Mouse (Mus musculus) spleen, adult 2 months (tissue): ENCODE data around the gene Wdr74. TPM values are rescaled to one million over a fixed set of nuclear protein-coding genes. Genes with fewer than 3 reads are reported as not detected.

Experiments used
- DNase-seq, 2 experiments: peaks; one replicate each; pipeline versions ENCODE4 v3.0.0 to v3.0.0-alpha.2; 2012 to 2021; ENCODE audit warnings: low spot score in 2 of 2, low read depth in 1 of 2
- H3K27ac ChIP-seq: fragments of 200-500 bp; 2 replicates; pipeline ENCODE4 v1.5.1; 2012; ENCODE audit warnings: low read length, inconsistent platforms; ENCODE audit not compliant: insufficient read depth
- H3K27me3 ChIP-seq: fragments of 200-500 bp; 2 replicates; pipeline ENCODE4 v1.6.1; 2012; ENCODE audit warnings: mild to moderate bottlenecking, moderate library complexity, low read length, inconsistent platforms; ENCODE audit not compliant: control insufficient read depth, insufficient read depth
- H3K36me3 ChIP-seq: fragments of 200-500 bp; 2 replicates; pipeline ENCODE4 v1.6.1; 2012; ENCODE audit warnings: mild to moderate bottlenecking, low read length, inconsistent platforms; ENCODE audit not compliant: control insufficient read depth, insufficient read depth
- H3K4me1 ChIP-seq: fragments of 200-500 bp; 2 replicates; pipeline ENCODE4 v1.6.1; 2011; ENCODE audit warnings: inconsistent platforms; ENCODE audit not compliant: control insufficient read depth, insufficient read depth, insufficient read length
- H3K4me3 ChIP-seq: fragments of 200-500 bp; 2 replicates; pipeline ENCODE4 v1.5.1; 2011; ENCODE audit warnings: mild to moderate bottlenecking, inconsistent platforms; ENCODE audit not compliant: insufficient read depth, insufficient read length; ENCODE audit errors: extremely low read depth
- CTCF ChIP-seq: fragments of 200-500 bp; IDR thresholded peaks from 2 replicates; pipeline ENCODE4 v1.5.1; 2011; ENCODE audit warnings: mild to moderate bottlenecking, inconsistent platforms; ENCODE audit not compliant: insufficient read depth, insufficient read length, insufficient replicate concordance; ENCODE audit errors: extremely low read depth
- POLR2A ChIP-seq: fragments of 200-500 bp; IDR thresholded peaks from 2 replicates; pipeline ENCODE4 v1.6.1; 2011; ENCODE audit warnings: low read depth, low read length, inconsistent platforms
- WGBS: fragments of 180-500 bp; shearing (Covaris S2); methylation state at CpG from one replicate; pipeline ENCODE4 v1.1.7; 2018; 5-methylcytosine and 5-hydroxymethylcytosine counted together
- polyA plus RNA-seq: library from polyadenylated mRNA; depleted of rRNA; stranded (reverse); fragments of >200 nt; gene quantifications from 2 replicates; pipeline ENCODE4 v1.2.3, GENCODE M21; 2012

Wdr74 gene
- polyA plus RNA-seq, 1 experiment = 30.2 TPM

DNA sequence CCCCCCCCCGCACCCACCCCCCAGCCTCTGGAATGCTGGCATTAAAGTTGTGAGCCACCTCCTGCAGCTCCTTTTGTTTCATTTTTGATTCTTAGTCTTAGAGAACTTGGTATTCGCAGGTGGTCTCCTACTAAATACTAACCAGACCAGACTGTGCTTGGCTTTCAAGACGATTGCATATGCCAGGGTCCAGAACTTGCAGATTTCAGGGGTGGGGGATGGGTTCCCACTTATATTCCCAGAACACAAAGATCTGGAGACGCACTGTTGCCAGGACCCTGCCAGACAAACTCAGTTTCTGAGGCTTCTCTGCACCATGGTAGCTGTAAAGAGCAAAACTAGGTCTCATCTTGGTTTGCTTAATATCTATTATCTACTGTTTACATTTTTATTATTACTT lies 32.1 kb upstream of the Wdr74 start:
- 80% methylated on average over 4 of the region's 4 CpGs for WGBS
- Histone ChIP-seq H3K4me1 (no peaks in the 10 kb centered on the region), H3K4me3 (no peak overlapping the region), H3K36me3 (peaks cover 15% of the 10 kb centered on the region), H3K27me3 (no peaks in the 10 kb centered on the region), H3K27ac (no peak overlapping the region)
- no peak for DNase-seq
- TF ChIP-seq CTCF = no peak
- TF ChIP-seq POLR2A = no peak

DNA sequence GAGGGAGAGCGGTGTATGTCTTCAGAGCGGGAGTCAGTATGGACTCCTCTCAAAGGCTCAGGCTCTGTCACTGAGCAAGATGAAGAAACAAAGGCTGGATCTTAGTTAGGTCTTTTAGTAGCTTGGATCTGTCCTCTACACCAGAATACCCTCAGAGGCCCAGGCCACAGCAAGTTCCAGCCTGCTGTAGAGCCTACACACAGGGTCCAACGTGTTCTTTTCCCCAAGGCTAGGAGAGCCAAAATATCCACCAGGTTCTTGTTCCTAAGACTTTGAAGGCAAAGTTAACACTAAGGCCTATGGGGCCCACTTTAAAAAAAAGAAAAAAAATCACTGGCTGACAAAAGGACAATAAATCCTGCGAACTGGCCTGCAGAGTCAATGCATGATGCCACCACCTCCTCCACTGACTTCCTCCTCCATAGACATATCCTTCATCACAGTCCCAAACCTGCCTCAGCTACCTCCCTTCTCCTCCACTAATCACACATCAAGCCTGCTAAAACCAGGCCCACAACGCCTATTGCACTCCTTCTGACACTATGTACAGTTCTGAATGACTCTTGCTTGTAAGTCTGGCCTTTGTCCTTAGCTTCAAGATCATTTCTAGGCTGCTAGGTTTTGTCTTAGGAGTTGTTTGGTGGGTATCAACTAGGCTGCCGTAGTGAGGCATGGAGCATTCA lies 30.5 kb upstream of the Wdr74 start:
- no peaks in the 10 kb centered on the region for H3K27me3 ChIP-seq
- TF ChIP-seq POLR2A (no peak), CTCF (no peak)
- DNase-seq = no peak
- 91% methylated on average over 6 of the region's 6 CpGs for WGBS
- no peak overlapping the region for H3K27ac ChIP-seq
- H3K4me1 ChIP-seq = no peaks in the 10 kb centered on the region
- no peak overlapping the region for H3K4me3 ChIP-seq
- peaks cover 29% of the 10 kb centered on the region for H3K36me3 ChIP-seq

DNA sequence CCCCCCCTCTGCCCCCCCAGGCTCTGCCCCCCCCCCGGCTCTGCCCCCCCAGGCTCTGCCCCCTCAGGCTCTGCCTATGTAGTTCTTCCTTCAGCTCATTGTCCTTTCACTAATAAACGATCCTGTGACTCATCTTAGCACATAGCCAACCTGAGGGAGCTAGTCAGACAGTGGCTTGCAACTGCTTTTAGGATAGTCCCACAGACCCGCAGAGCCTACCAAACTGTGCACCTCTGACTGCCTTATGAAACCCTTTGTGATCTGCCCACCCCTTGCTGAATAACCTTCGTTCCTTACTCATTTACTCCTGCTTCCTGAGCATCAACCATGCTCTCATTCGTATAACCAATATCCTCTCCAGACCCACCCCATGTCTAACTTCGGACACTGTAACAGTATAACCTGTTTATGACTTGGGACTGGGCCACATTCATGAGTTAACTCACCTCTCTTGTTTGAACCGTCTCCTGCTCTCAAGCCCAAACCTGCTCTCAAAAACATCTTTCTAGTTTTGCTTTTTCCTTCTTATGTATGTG lies 29.4 kb upstream of the Wdr74 start:
- TF ChIP-seq POLR2A = no peak
- TF ChIP-seq CTCF = no peak
- 85% methylated on average over 7 of the region's 7 CpGs for WGBS

DNA sequence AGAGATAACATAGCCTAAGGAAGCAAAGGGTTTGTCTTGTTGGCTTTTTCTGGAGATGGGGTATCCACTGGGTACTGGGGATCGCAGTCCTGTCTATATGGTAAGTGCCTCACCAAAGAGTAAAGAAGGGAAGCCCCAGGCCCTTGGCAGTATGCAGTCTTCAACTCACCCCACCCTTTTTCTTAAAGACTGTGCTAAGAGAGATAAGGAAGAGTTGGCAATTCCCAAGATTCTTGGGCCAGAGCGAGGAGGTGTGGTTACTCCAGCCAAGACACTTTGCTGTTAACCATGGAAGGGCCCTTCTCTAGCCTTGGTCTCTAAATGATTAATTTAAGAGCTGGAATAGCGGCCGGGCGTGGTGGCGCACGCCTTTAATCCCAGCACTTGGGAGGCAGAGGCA lies 28.7 kb upstream of the Wdr74 start:
- DNase-seq = no peak
- WGBS = 96% methylated on average over 7 of the region's 7 CpGs
- TF ChIP-seq POLR2A = no peak
- no peak for TF ChIP-seq CTCF
- Histone ChIP-seq H3K4me1 (peaks cover 6% of the 10 kb centered on the region; the same call in 1 of the 2 replicates), H3K27me3 (no peaks in the 10 kb centered on the region), H3K27ac (no peak overlapping the region), H3K36me3 (peaks cover 38% of the 10 kb centered on the region), H3K4me3 (no peak overlapping the region)

More for the DNA sequence above, 29.4 kb upstream of the Wdr74 start:
- Histone ChIP-seq H3K4me1 (peaks cover 3% of the 10 kb centered on the region; the same call in 1 of the 2 replicates), H3K27me3 (no peaks in the 10 kb centered on the region), H3K4me3 (no peak overlapping the region), H3K36me3 (peaks cover 34% of the 10 kb centered on the region), H3K27ac (no peak overlapping the region)
- DNase-seq = no peak

DNA sequence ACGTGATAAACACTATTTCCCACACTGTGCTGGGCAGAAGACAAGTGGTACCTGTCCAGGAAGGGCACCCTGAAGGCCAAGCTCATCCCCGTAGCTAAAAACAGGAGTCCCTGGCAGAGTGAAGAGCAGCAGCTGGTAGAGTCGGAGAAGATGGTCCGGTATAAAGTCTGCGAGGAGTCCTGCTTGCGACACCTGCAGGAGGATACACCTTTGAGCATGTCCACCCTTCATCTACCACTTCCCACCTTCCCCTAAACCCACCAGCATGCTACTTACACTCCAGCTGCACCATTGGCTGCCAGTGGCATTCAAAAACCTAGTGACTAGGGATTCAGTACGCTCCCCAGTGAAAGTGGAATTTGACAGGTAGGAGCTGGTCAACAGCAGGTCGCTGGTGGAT lies 26.7 kb upstream of the Wdr74 start:
- Histone ChIP-seq H3K36me3 (peaks cover 38% of the 10 kb centered on the region), H3K4me3 (no peak overlapping the region), H3K27ac (no peak overlapping the region), H3K4me1 (peaks cover 6% of the 10 kb centered on the region; the same call in 1 of the 2 replicates), H3K27me3 (no peaks in the 10 kb centered on the region)
- no peak for TF ChIP-seq CTCF
- no peak for TF ChIP-seq POLR2A
- DNase-seq = no peak
- 94% methylated on average over 8 of the region's 8 CpGs for WGBS

DNA sequence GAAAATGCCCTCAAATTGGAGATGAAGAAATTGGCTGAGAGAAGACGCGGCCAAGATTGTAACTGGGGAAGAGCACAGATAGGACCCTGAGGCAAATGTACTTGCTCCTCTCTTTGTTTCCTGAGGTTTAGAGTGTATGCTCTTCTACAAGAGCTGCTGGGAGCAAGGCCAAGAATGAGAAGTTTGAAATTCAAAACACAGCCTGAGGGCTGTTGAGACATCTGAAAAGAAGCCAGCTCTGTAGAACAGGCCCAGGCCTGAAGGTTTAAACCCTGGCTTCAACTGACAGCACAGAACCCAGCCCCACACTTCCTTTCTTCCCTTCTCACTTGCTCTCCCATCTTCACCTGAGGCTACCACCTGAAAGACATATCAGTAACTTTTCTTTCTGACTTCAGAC lies 25.6 kb upstream of the Wdr74 start:
- H3K4me1 ChIP-seq = peaks cover 6% of the 10 kb centered on the region; the same call in 1 of the 2 replicates
- H3K4me3 ChIP-seq = no peak overlapping the region
- H3K27ac ChIP-seq = no peak overlapping the region
- TF ChIP-seq CTCF (no peak), POLR2A (no peak)
- WGBS = 91% methylated on average over 2 of the region's 2 CpGs
- H3K27me3 ChIP-seq = no peaks in the 10 kb centered on the region
- DNase-seq = no peak
- peaks cover 38% of the 10 kb centered on the region for H3K36me3 ChIP-seq

DNA sequence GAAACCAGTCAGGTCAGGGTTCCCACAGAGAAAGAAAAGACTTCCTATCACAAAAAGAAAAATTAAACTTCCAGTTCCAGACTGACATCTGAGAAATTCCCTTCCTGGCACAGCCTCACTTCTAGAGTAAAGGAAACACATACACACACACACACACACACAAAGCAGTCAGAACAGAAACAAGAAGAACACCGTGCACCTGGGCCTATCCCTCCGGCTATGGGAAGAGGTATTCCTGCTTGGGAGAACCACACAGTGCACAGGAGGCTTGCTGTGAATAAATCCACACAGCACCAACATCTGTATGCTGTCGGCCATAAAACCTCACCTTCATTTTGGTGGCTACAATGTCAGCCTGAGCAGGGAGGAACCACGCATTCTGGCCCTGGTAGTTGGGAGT lies 24.1 kb upstream of the Wdr74 start:
- Histone ChIP-seq H3K27ac (peak overlapping the region; percentile 71), H3K4me1 (peaks cover 6% of the 10 kb centered on the region; the same call in 1 of the 2 replicates), H3K36me3 (peaks cover 36% of the 10 kb centered on the region), H3K27me3 (no peaks in the 10 kb centered on the region), H3K4me3 (peak overlapping the region; percentile 44)
- TF ChIP-seq CTCF = no peak
- no peak for TF ChIP-seq POLR2A
- 22% methylated on average over 4 of the region's 4 CpGs for WGBS
- DNase-seq = no peak
